Mouse (Mus musculus): ENCODE data around the gene Rrm2.

DNA sequence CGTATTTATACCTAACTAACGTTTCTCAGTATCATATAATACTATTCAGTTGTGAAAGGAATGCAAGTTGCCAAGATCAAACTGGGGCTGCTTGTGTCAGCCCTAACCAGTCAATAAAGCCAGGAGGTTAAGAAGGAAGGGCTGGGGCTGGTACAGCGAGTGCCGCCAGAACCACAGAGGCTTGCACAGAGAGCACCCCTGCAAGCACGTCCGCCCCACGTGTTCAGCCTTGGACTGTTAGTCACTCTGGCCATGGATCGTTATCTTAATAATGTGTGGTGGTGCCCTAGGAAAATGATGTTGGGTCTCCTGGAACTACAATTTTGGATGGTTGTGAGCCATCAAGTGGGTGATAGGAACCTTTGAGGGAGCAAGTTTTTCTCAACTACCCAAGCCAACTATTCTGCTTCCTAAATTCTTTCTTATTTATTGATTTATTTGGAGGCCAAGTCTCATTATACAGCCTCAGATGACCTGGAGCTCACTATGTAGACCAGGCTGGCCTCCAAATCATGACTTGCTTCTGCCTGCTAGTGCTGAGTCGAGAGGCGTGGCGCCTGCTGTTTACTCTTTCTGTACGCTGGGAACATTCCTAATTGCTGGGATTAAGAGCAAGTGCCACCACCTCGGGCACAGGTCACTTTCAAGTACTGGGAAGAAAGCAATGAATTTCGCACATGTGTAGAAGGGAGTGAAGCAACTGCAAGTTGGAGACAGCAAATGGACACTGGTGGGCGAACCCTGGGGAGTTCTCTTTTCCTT lies 2.4 kb upstream of the Rrm2 start:
- no peak for TF ChIP-seq CTCF (IDR thresholded peaks at IDR 0.05; ENCODE audit: borderline replicate concordance, control insufficient read depth, extremely low read depth, insufficient read depth, low read length, poor library complexity)
- TF ChIP-seq POLR2A (IDR thresholded peaks at IDR 0.05; ENCODE audit: control insufficient read depth, extremely low read depth, insufficient read depth, low read length, poor library complexity): no peak
